Mouse (Mus musculus): ENCODE results near the gene Ehmt2. TPM values are rescaled to one million over a fixed set of nuclear protein-coding genes. Genes with fewer than 3 reads are reported as not detected.

Gene Ehmt2
- total RNA-seq, 2 experiments from 2014 or later: 164 to 188 TPM

Small RNA genes within 50 kb of the gene (microRNA-seq; reads per million reads assigned to microRNA genes)
- 0 reads per million in 2 experiments for gene Mir6972

Other genes with a start within 250 kb of the Ehmt2 start
- gene Tnxb, start 227.9 kb upstream of the Ehmt2 start, total RNA-seq (2021): 1 to 10 TPM; 7.1 to 9.0 TPM
- 10 to 100 TPM; 16.5 to 17.5 TPM for gene C4b, start 154.6 kb upstream of the Ehmt2 start, total RNA-seq (2021)
- gene Cyp21a1, start 93.9 kb upstream of the Ehmt2 start, total RNA-seq (2021): under 1 TPM; 0.12 to 0.19 TPM
- 10 to 100 TPM; 57.3 to 59.8 TPM for gene Stk19, start 61.5 kb upstream of the Ehmt2 start, total RNA-seq (2021)
- 10 to 100 TPM; 36.7 to 37.7 TPM for gene Dxo, start 61.5 kb upstream of the Ehmt2 start, total RNA-seq (2021)
- 10 to 100 TPM; 64.7 to 72.4 TPM for gene Skiv2l, start 48.3 kb upstream of the Ehmt2 start, total RNA-seq (2021)
- 10 to 100 TPM; 32.1 to 39.1 TPM for gene Nelfe, start 48.1 kb upstream of the Ehmt2 start, total RNA-seq (2021)
- under 1 TPM in 1 of 2 experiments, not detected in 1; 0.17 TPM for gene Cfb, start 36.0 kb upstream of the Ehmt2 start, total RNA-seq (2021)
- 1 to 10 TPM; 7.3 to 7.7 TPM for gene Zbtb12, start 19.0 kb upstream of the Ehmt2 start, total RNA-seq (2021)
- gene Gm20547, start 16.4 kb upstream of the Ehmt2 start, total RNA-seq (2021): not detected
- 1 to 10 TPM in 1 of 2 experiments, under 1 TPM in 1; 0.86 to 1.9 TPM for gene C2, start 204 bp upstream of the Ehmt2 start, total RNA-seq (2021)
- gene Slc44a4, start 16.0 kb downstream of the Ehmt2 start, total RNA-seq (2021): under 1 TPM; 0.20 to 0.21 TPM
- gene Neu1, start 32.8 kb downstream of the Ehmt2 start, total RNA-seq (2021): 10 to 100 TPM; 37.2 to 37.4 TPM
- gene Hspa1b, start 60.8 kb downstream of the Ehmt2 start, total RNA-seq (2021): 10 to 100 TPM; 17.0 to 23.5 TPM
- not detected for gene Gm20481, start 71.4 kb downstream of the Ehmt2 start, total RNA-seq (2021)
- 10 to 100 TPM; 14.9 to 17.9 TPM for gene Hspa1a, start 73.7 kb downstream of the Ehmt2 start, total RNA-seq (2021)
- gene Hspa1l, start 74.2 kb downstream of the Ehmt2 start, total RNA-seq (2021): under 1 TPM; 0.22 to 0.31 TPM
- gene Lsm2, start 83.4 kb downstream of the Ehmt2 start, total RNA-seq (2021): 10 to 100 TPM; 18.1 to 19.3 TPM
- 10 to 100 TPM; 43.7 to 55.6 TPM for gene Vars, start 102.5 kb downstream of the Ehmt2 start, total RNA-seq (2021)
- under 1 TPM; 0.07 to 0.23 TPM for gene Vwa7, start 118.1 kb downstream of the Ehmt2 start, total RNA-seq (2021)
- gene Sapcd1, start 129.5 kb downstream of the Ehmt2 start, total RNA-seq (2021): 1 to 10 TPM in 1 of 2 experiments, under 1 TPM in 1; 0.64 to 1.1 TPM
- under 1 TPM; 0.62 to 0.82 TPM for gene Msh5, start 148.3 kb downstream of the Ehmt2 start, total RNA-seq (2021)
- gene Clic1, start 151.5 kb downstream of the Ehmt2 start, total RNA-seq (2021): 10 to 100 TPM in 1 of 2 experiments, 1 to 10 TPM in 1; 9.7 to 10.1 TPM
- 10 to 100 TPM; 19.5 to 20.7 TPM for gene Ddah2, start 160.6 kb downstream of the Ehmt2 start, total RNA-seq (2021)
- gene Ly6g6c, start 166.9 kb downstream of the Ehmt2 start, total RNA-seq (2021): not detected
- not detected for gene Mpig6b, start 167.7 kb downstream of the Ehmt2 start, total RNA-seq (2021)
- gene Ly6g6e, start 178.4 kb downstream of the Ehmt2 start, total RNA-seq (2021): 1 to 10 TPM; 4.1 to 4.3 TPM
- 1 to 10 TPM in 1 of 2 experiments, under 1 TPM in 1; 0.80 to 1.2 TPM for gene Ly6g6d, start 179.6 kb downstream of the Ehmt2 start, total RNA-seq (2021)
- gene Ly6g6f, start 187.1 kb downstream of the Ehmt2 start, total RNA-seq (2021): not detected
- gene Abhd16a, start 190.8 kb downstream of the Ehmt2 start, total RNA-seq (2021): 10 to 100 TPM; 97.9 to 98.1 TPM
- gene Ly6g5c, start 209.8 kb downstream of the Ehmt2 start, total RNA-seq (2021): not detected
- gene Ly6g5b, start 217.0 kb downstream of the Ehmt2 start, total RNA-seq (2021): under 1 TPM; 0.42 to 0.54 TPM
- 10 to 100 TPM; 14.2 to 14.4 TPM for gene Gpank1, start 223.0 kb downstream of the Ehmt2 start, total RNA-seq (2021)
- gene Csnk2b, start 223.6 kb downstream of the Ehmt2 start, total RNA-seq (2021): 100 to 1,000 TPM; 179 to 181 TPM
- gene D17H6S53E, start 227.9 kb downstream of the Ehmt2 start, total RNA-seq (2021): 10 to 100 TPM; 27.0 to 27.3 TPM
- not detected for gene Apom, start 233.6 kb downstream of the Ehmt2 start, total RNA-seq (2021)
- 100 to 1,000 TPM; 290 to 320 TPM for gene Bag6, start 236.7 kb downstream of the Ehmt2 start, total RNA-seq (2021)

Data from layer of hippocampus, postnatal 25 days (tissue).